Mouse (Mus musculus): ENCODE results near the gene Enpp3. TPM values are rescaled to one million over a fixed set of nuclear protein-coding genes. Genes with fewer than 3 reads are reported as not detected.

Gene Enpp3
- polyA plus RNA-seq, 1 experiment from 2014 or later: 2.1 TPM

DNA sequence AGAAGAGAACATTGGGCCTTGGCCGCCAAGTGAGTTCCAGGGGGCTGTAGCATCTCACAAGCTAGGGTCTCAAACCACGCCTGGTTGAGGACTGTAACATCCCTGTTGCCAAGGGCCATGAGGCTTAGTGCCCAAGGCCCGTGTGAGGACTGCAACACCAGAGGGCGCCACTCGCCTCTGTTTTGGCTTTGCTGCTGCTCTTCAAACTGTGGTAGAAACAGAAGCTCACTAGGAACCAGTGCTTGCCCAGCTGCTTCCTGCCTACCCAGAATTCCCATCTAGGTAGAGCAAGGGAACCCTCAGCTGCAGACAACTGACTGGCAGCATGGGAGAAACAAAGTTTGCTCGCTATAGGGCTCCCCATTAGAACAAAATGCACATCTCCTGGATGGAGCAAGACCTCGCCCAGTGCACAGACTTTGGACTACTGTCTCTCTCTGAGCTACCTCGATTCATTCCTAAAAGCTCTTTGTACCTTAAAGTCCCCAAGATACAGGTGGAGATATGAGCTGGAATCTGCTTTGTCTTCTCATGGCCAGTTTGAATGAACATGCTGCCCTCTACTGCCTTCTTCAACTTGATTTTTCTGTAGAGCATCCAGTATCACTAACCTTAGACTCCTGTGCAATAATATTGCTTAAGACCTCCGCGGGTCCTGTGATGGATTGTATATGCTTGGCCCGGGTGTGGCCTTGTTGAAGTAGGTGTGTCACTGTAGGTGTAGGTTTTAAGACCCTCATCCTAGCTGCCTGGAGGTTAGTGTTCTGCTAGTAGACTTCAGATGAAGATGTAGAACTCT is 52.7 kb downstream of the Enpp3 start:
- Histone ChIP-seq H3K9me3 (replicated peaks) (no peaks in the 10 kb centered on the region), H3K4me3 (replicated peaks) (no peak overlapping the region), H3K27ac (no peak overlapping the region), H3K36me3 (no peaks in the 10 kb centered on the region), H3K4me2 (no peak overlapping the region), H3K4me1 (replicated peaks) (peaks cover 14% of the 10 kb centered on the region), H3K9ac (no peak overlapping the region), H3K27me3 (no peaks in the 10 kb centered on the region)
- DNase-seq (peak; percentile 46), ATAC-seq (ENCODE audit: low read depth) (peak; percentile 60)
- 53% methylated on average over 11 of the region's 11 CpGs for WGBS (ENCODE audit: insufficient replicate concordance)

DNA sequence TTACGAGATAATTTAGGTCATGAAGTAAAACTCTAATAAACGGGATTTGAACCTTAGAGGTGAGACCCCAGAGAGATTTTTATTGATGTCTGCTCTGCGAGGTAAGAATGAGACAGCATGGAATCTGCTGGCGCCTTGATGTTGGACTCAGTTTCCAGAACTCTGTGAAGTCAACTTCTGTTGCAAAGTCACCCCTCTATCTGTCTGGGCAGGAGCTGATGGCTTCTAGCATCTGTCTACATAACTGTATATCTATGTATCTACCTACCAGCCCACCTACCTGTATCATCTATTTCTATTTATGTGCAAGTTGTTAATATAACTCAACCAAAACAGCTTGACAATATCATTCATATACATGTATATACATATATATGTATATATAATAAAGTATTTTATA is 57.3 kb downstream of the Enpp3 start:
- peak; percentile 74 for ATAC-seq (ENCODE audit: low read depth)
- peak overlapping the region; percentile 43 for H3K4me2 ChIP-seq

DNA sequence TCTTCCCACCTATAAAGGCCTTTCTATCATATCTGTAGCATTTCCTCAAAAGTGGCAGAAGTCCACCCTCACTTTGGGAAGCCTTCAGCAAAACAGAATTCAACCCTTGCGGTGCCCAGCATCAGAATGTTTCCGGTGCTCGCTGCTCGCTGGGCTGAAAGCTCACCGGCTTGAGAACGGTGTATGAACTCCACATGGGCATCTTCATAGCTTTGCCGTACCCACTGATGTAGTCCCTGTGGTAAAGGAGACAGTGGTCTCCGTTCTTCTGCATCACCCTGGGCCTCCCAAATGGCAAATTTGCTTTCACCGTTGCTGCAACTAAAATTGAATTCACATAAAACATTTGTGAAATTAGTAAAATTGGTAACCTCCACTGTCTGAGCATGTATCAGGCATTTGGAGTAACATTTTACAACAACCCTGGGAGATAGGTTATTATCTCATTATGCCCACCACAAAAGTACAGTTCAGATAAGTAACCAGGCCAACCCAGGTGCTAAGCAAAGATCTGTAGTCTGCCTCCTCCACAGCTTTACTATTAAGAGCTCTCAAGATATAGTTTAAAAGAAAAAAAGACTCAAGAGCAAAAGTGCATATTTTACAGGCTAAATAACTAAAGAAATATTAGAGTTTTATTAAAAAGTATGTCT is 57.9 kb downstream of the Enpp3 start:
- Histone ChIP-seq H3K4me3 (replicated peaks) (0 out of 2 replicates have a peak overlapping the region, but pooled peaks have one; percentile 8), H3K4me2 (peak overlapping the region; percentile 43)

More for the DNA sequence above, 57.3 kb downstream of the Enpp3 start:
- Histone ChIP-seq H3K9me3 (replicated peaks) (no peaks in the 10 kb centered on the region), H3K4me1 (replicated peaks) (peaks cover 25% of the 10 kb centered on the region), H3K4me3 (replicated peaks) (no peak overlapping the region), H3K27me3 (no peaks in the 10 kb centered on the region), H3K27ac (peak overlapping the region; percentile 76), H3K36me3 (no peaks in the 10 kb centered on the region), H3K9ac (peak overlapping the region; percentile 10)
- DNase-seq: no peak
- WGBS (ENCODE audit: insufficient replicate concordance): 53% methylated on average over 4 of the region's 4 CpGs

DNA sequence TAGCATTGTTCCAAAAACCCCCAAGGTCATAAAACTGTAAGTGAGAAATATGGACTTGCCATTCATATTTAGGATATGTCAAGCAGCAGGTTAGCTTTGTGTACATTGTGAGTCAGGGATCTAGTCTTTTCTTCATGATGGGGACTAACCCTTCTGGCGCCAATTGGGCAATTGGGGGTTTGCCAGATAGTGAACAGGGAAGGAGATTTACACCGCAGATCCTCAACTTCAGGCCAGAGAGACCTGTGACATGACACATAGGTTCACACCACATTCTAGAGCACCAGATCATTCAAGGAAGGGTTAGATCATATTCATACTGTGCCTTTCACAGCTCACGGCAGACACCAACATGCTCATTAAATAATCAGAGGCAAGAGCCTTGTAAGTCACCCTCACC is 58.7 kb downstream of the Enpp3 start:
- no peaks in the 10 kb centered on the region for H3K36me3 ChIP-seq
- peaks cover 25% of the 10 kb centered on the region for H3K4me1 ChIP-seq (replicated peaks)
- no peaks in the 10 kb centered on the region for H3K27me3 ChIP-seq
- no peak for DNase-seq
- peak overlapping the region; percentile 43 for H3K4me2 ChIP-seq
- no peak for ATAC-seq (ENCODE audit: low read depth)
- no peaks in the 10 kb centered on the region for H3K9me3 ChIP-seq (replicated peaks)
- no peak overlapping the region for H3K4me3 ChIP-seq (replicated peaks)
- no peak overlapping the region for H3K9ac ChIP-seq
- peak overlapping the region; percentile 76 for H3K27ac ChIP-seq
- WGBS (ENCODE audit: insufficient replicate concordance): 77% methylated on average over 3 of the region's 3 CpGs

More for the DNA sequence above, 57.9 kb downstream of the Enpp3 start:
- 62% methylated on average over 9 of the region's 9 CpGs for WGBS (ENCODE audit: insufficient replicate concordance)
- ATAC-seq (ENCODE audit: low read depth): peak; percentile 93
- DNase-seq: peak; percentile 31
- peaks cover 25% of the 10 kb centered on the region for H3K4me1 ChIP-seq (replicated peaks)
- no peaks in the 10 kb centered on the region for H3K9me3 ChIP-seq (replicated peaks)
- H3K9ac ChIP-seq: peak overlapping the region; percentile 10
- H3K36me3 ChIP-seq: no peaks in the 10 kb centered on the region
- peak overlapping the region; percentile 76 for H3K27ac ChIP-seq
- no peaks in the 10 kb centered on the region for H3K27me3 ChIP-seq

DNA sequence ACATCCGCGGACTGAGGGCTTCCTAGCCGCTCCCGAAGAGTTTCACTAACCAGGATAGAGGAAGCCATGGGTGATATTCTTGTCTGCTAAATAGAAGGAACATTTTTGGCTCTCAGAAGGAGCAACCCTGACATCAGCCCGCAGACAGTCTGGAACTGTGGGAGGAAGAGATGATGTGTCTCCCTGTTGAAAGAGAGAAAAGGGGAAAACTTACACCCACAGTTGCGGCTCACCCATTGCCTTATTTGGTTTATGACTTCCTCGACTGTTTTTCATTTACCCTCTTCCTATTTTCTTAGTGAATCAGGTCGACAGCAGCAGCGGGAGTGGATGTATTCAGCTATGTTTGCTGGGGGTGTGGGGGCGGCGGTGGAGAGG is 64.0 kb downstream of the Enpp3 start:
- Histone ChIP-seq H3K9ac (no peak overlapping the region), H3K4me1 (replicated peaks) (no peaks in the 10 kb centered on the region), H3K9me3 (replicated peaks) (no peaks in the 10 kb centered on the region), H3K27ac (no peak overlapping the region), H3K27me3 (no peaks in the 10 kb centered on the region), H3K4me3 (replicated peaks) (no peak overlapping the region), H3K36me3 (no peaks in the 10 kb centered on the region), H3K4me2 (no peak overlapping the region)
- 70% methylated on average over 11 of the region's 11 CpGs for WGBS (ENCODE audit: insufficient replicate concordance)
- DNase-seq: no peak
- ATAC-seq (ENCODE audit: low read depth): no peak

DNA sequence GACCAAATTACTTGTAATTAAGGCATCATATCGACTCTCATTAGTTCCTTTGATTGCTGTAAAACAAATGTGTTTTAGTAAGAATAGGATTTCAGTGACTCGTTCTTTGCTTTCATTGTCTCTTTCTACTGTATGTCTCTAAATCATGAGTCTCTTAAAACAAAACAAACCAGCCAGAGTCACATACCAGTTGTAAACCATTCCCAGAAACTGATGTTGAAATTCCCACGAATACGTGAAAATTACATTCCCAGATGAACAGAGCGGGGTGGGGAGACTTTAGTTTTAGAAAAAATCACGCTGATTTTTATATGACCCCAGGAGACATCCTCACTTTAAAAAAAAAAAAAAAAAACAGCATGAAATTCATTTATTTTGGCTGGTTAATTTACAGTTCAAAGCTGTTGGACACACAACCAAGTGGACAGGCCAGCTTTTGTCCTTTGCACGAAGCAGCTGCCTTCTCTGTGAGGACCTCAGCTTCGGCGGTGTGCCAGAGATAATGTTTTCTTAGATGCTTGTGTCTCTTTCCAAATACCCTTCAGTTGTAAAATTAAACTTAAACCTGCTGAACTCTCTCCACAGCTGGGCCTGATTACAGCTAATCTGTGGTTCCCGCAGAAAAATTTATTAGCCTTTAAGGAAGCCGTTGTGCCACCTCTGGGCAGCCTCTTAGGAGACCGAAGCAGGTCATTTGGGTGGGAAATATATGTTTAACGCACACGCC is 64.5 kb downstream of the Enpp3 start:
- no peak for DNase-seq
- no peak overlapping the region for H3K27ac ChIP-seq
- H3K4me2 ChIP-seq: no peak overlapping the region
- H3K9ac ChIP-seq: no peak overlapping the region
- H3K36me3 ChIP-seq: no peaks in the 10 kb centered on the region
- no peaks in the 10 kb centered on the region for H3K4me1 ChIP-seq (replicated peaks)
- no peaks in the 10 kb centered on the region for H3K9me3 ChIP-seq (replicated peaks)
- no peaks in the 10 kb centered on the region for H3K27me3 ChIP-seq
- ATAC-seq (ENCODE audit: low read depth): no peak
- H3K4me3 ChIP-seq (replicated peaks): no peak overlapping the region
- WGBS (ENCODE audit: insufficient replicate concordance): 76% methylated on average over 14 of the region's 14 CpGs

DNA sequence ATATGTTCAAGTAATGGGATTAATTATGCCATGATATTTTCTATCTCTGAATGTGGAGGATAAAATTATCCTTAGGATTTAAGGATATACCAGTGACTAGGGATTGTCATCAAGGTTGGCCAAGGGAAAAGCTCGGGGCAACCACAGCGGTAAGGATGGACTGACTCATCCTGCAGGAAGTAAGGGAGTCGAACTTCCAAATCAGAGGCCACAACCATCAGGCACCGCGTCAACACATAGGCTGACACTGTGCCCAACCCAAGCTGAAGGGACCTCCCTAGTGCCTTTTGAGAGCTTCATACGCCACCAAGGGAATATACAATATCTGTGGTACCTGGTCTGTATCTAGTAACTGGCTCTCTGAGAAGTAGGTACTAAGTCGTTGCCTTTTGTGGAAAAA is 73.1 kb downstream of the Enpp3 start:
- WGBS (ENCODE audit: insufficient replicate concordance): 74% methylated on average over 7 of the region's 7 CpGs
- H3K27me3 ChIP-seq: no peaks in the 10 kb centered on the region
- no peak overlapping the region for H3K27ac ChIP-seq
- DNase-seq (no peak), ATAC-seq (ENCODE audit: low read depth) (no peak)
- H3K4me1 ChIP-seq (replicated peaks): no peaks in the 10 kb centered on the region; the same call in 1 of the 2 replicates
- no peaks in the 10 kb centered on the region for H3K36me3 ChIP-seq
- no peak overlapping the region for H3K4me3 ChIP-seq (replicated peaks)
- H3K9me3 ChIP-seq (replicated peaks): no peaks in the 10 kb centered on the region
- H3K4me2 ChIP-seq: no peak overlapping the region
- H3K9ac ChIP-seq: no peak overlapping the region

DNA sequence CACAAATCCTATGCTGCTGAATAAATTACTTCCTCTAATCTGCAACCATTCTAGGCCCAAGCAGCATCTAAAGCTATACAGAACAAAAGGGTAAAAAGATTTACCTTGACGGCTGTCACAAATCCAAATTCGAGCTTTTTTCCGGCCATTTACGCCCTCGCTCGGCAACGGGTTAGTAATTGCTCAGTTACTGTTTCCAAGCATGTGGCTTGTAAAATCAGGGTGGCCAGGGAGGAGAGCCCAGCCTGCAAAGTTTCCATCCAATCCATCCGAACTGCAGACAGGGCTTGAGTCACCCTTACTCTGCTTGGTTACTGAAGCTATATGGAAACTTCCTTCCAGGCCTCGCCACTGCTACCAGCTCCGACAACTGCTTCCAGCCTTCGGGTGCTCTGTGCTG is 74.9 kb downstream of the Enpp3 start:
- Histone ChIP-seq H3K9ac (no peak overlapping the region), H3K36me3 (no peaks in the 10 kb centered on the region), H3K27ac (no peak overlapping the region), H3K4me2 (no peak overlapping the region), H3K27me3 (no peaks in the 10 kb centered on the region), H3K4me1 (replicated peaks) (no peaks in the 10 kb centered on the region; the same call in 1 of the 2 replicates), H3K4me3 (replicated peaks) (no peak overlapping the region), H3K9me3 (replicated peaks) (no peaks in the 10 kb centered on the region)
- 75% methylated on average over 11 of the region's 11 CpGs for WGBS (ENCODE audit: insufficient replicate concordance)
- no peak for DNase-seq
- ATAC-seq (ENCODE audit: low read depth): no peak

DNA sequence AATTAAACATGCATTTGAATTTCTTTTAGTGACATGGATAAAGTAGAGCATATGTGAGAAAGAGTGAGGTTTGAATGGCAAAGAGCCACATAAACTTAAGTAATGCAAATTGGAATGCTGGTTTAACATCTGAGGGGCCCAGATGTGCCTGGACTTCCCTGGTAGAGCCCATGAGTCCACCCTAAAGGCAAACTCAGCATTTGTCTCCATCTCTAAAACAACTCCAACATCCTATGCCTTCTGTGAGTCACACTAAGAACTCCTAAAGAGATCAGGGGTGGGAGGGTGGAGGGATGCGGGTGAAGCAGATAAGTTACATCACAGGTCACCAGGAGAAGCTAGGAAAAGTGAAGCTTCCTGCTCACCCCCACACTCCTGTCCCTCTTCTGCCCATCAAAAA is 76.6 kb downstream of the Enpp3 start:
- 57% methylated on average over 1 of the region's 1 CpGs for WGBS (ENCODE audit: insufficient replicate concordance)
- no peaks in the 10 kb centered on the region for H3K36me3 ChIP-seq
- no peak for DNase-seq

DNA sequence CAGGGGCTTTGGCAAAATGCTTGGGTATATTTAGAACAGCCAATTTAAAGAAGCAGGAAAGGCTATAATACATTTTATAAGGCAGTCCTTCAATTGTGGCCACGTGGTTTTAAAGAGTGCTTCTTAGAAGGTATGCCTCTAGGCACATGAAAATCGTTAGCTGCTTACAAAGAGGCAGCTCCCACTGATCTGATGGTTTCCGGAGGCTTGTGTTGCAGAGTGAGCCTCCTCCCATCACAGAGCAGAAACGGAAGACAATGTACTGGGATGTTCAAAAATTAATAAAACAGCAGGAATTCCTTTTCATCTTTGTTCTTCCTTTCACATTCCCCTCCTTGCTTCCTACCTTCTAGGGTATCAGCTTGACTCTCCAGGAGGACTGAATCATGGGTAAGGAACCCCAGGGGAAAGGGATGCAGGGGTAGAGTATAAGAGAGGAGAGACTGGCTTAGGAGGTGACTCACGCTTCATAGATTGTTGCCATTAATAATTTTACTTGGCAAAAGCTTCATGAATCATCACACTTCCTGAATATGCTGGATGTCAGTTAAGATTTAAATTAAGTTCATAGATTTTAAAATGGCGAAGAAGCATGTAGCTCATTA is 77.4 kb downstream of the Enpp3 start:
- H3K9ac ChIP-seq: no peak overlapping the region
- H3K4me1 ChIP-seq (replicated peaks): no peaks in the 10 kb centered on the region; the same call in 1 of the 2 replicates
- H3K27ac ChIP-seq: no peak overlapping the region
- H3K36me3 ChIP-seq: no peaks in the 10 kb centered on the region
- H3K9me3 ChIP-seq (replicated peaks): no peaks in the 10 kb centered on the region
- DNase-seq (no peak), ATAC-seq (ENCODE audit: low read depth) (no peak)
- no peaks in the 10 kb centered on the region for H3K27me3 ChIP-seq
- no peak overlapping the region for H3K4me3 ChIP-seq (replicated peaks)
- no peak overlapping the region for H3K4me2 ChIP-seq
- WGBS (ENCODE audit: insufficient replicate concordance): 55% methylated on average over 6 of the region's 6 CpGs

More for the DNA sequence above, 76.6 kb downstream of the Enpp3 start:
- H3K9me3 ChIP-seq (replicated peaks): no peaks in the 10 kb centered on the region
- H3K27ac ChIP-seq: no peak overlapping the region
- no peak overlapping the region for H3K9ac ChIP-seq
- no peak overlapping the region for H3K4me3 ChIP-seq (replicated peaks)
- ATAC-seq (ENCODE audit: low read depth): no peak
- H3K4me2 ChIP-seq: no peak overlapping the region
- H3K27me3 ChIP-seq: no peaks in the 10 kb centered on the region
- H3K4me1 ChIP-seq (replicated peaks): no peaks in the 10 kb centered on the region; the same call in 1 of the 2 replicates

DNA sequence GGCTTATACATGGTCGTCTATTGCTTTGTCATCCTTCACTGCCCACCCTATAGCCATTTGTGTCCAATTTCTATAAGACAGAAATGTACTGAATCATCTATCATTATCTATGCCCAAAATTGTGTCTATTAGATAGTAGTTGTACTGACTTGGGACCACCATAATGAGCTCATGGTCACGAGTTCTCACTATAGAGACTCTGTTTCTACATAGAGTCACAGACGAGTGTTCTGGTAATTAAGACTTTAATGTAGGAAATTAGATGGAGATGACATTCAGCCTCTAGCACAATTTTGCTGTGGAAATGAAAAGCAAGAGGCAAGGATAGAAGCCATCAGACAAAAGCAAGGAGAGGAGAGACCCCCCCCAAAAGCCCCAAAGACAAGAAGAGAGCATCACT is 78.0 kb downstream of the Enpp3 start:
- WGBS (ENCODE audit: insufficient replicate concordance): 49% methylated on average over 3 of the region's 3 CpGs
- DNase-seq: no peak
- no peaks in the 10 kb centered on the region for H3K36me3 ChIP-seq
- H3K4me2 ChIP-seq: no peak overlapping the region
- no peaks in the 10 kb centered on the region; the same call in 1 of the 2 replicates for H3K4me1 ChIP-seq (replicated peaks)
- no peaks in the 10 kb centered on the region for H3K9me3 ChIP-seq (replicated peaks)
- no peak overlapping the region for H3K27ac ChIP-seq
- H3K9ac ChIP-seq: no peak overlapping the region
- no peaks in the 10 kb centered on the region for H3K27me3 ChIP-seq
- no peak for ATAC-seq (ENCODE audit: low read depth)
- no peak overlapping the region for H3K4me3 ChIP-seq (replicated peaks)
